Mouse (Mus musculus): ENCODE results near the gene Paqr5.

Paqr5 gene

DNA sequence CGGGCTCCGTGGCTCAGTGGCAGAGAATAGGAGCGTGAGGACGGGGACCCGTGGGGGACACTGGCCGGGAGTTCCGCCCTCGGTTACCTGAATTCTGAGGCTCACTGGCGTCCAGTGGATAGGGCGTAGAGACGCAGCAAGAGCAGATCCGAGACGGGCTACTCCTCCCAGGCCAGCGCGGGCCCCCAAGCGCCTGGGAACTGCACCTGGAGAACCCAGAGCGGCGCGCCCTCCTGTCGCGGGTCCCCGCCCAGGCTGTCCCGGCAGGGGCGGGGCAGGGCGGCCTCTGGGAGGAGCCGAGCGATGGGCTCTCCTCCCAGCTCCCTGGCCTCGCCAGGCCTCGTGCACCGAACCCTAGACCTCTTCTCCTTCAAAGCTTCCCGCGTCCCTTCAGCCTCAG, at the start of gene Paqr5:
Gene Paqr5, minus strand, starts transcription at position 257 of the 400 bp plus-strand sequence.
- DNase-seq (ENCODE audit: extremely low read depth, low read depth, low spot score) = no peak

DNA sequence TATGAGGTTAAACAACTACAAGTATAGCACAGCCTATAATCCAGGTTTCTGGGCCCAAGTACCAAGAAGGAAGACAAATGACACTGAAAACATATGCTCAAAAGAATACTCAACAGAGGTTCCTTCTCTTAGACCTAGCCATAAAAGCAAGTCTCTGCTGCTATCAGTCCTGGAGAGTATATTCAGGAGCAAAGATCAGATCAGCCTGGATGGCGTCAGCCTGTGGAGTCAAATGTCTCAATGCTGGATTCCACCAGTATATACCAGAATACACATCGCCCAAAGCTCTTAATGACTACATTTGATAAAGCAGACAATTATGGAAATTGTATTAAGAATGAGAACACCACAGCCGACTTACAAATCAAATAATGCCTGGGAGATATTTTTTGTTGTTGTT, 35.6 kb upstream of the Paqr5 start:
- no peak for DNase-seq (ENCODE audit: extremely low read depth, low read depth, low spot score)

DNA sequence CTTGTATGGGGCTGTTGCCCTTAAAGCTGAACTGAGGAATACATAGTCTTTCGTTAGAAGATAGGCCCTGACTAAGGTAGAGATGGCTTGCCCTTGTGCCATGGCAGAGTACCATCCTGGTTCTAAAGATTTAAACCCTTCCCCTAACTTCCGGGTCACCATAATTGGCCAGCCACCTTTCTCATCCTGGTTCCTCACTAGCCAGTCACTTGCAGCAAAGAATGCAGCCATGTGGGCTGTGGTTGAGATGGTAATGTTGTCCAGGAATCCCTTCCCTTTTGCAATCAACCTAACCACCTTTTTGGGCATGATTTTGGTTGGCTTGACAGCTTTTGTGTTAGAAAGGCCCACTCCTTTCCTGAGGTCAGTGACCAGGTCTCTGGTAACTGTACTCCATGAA, 33.8 kb upstream of the Paqr5 start:
- no peak for DNase-seq (ENCODE audit: extremely low read depth, low read depth, low spot score)

- DNase-seq (ENCODE audit: extremely low read depth, low read depth, low spot score) = no peak
Measured at GRCm38 (mm10) chr9:62059941-62060340, 33.3 kb upstream of the Paqr5 start.

DNA sequence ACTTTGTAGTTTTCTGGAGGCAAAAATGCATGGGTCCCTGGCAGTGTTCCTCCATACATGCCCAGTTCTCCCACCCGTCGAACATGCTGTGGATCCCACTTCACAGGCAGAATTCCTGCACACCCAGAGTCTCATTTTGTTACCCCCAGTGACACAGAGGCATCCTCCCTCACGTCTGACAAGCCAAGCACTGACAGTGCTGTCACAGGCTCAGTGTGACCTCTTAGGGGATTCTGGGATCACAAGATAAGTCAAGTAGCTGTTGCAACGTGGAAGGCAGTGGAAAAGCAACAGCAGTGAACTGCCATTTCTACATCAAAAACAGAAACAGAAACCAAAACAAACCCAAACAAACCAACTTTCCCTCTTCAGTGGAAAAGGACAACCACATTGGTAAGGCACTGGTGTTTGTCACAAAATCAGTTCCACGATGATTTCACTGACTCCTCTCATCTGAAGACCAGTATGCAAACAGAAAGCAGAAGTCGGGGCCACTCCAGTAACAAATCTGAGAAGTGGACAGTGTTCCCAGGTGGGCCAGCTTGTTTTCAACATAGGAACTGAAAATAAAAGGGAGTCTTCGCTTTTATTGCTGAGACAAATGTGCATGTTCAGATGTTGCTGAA, 31.3 kb upstream of the Paqr5 start:
- DNase-seq (ENCODE audit: extremely low read depth, low read depth, low spot score) = no peak

- no peak for DNase-seq (ENCODE audit: extremely low read depth, low read depth, low spot score)
Measured at GRCm38 (mm10) chr9:62056206-62056605, 29.6 kb upstream of the Paqr5 start.

- no peak for DNase-seq (ENCODE audit: extremely low read depth, low read depth, low spot score)
Measured at GRCm38 (mm10) chr9:62050801-62051200, 24.1 kb upstream of the Paqr5 start.

GRCm38 (mm10) chr9:62049166-62049565, 22.5 kb upstream of the Paqr5 start:
- no peak for DNase-seq (ENCODE audit: extremely low read depth, low read depth, low spot score)

DNA sequence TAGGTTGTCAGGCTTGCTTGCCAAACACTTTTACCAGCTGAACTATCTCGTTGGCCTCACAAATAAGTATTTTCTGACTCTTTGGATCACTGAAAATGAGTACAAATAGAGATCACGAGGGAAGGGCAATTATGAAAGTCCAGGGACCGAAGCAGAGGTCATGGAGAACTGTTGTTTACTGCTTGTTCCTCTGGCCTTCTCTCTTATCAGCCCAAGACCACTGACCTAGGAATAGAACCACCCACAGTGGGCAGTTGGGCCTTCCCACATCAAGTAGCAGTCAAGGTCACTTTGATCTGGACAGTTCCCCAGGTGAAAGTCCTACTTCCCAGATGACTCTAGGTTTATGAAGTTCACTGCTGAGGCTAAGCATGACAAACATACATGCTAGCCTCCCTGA, 15.5 kb upstream of the Paqr5 start:
- no peak for DNase-seq (ENCODE audit: extremely low read depth, low read depth, low spot score)

GRCm38 (mm10) chr9:62040008-62040608, 13.5 kb upstream of the Paqr5 start:
- DNase-seq (ENCODE audit: extremely low read depth, low read depth, low spot score) = no peak

- no peak for DNase-seq (ENCODE audit: extremely low read depth, low read depth, low spot score)
Measured at GRCm38 (mm10) chr9:62035806-62036205, 9.2 kb upstream of the Paqr5 start.

- no peak for DNase-seq (ENCODE audit: extremely low read depth, low read depth, low spot score)
Measured at GRCm38 (mm10) chr9:62032206-62032605, 5.5 kb upstream of the Paqr5 start.

- DNase-seq (ENCODE audit: extremely low read depth, low read depth, low spot score) = no peak
Measured at GRCm38 (mm10) chr9:62028072-62028471, 1.4 kb upstream of the Paqr5 start.

DNA sequence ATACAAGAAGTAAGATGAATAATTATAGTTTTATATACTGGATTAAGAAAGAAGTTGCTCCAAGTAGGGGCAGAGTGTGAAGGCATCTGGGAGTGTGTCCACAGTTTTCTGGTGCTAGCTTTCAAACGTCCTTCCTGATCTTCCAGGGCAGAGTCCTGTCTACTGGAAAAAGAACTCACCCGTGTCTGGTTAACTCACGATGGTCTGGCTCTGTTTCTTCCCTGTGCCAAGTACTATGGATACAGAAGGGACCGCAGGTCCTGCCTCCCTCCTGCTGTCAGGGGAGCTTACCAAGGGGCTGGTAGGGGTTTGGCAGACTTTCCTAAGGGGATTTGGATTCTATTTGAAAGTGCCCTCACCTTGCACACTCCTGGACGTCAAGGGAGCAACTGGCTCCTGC, 1.6 kb downstream of the Paqr5 start:
- DNase-seq (ENCODE audit: extremely low read depth, low read depth, low spot score) = no peak

DNA sequence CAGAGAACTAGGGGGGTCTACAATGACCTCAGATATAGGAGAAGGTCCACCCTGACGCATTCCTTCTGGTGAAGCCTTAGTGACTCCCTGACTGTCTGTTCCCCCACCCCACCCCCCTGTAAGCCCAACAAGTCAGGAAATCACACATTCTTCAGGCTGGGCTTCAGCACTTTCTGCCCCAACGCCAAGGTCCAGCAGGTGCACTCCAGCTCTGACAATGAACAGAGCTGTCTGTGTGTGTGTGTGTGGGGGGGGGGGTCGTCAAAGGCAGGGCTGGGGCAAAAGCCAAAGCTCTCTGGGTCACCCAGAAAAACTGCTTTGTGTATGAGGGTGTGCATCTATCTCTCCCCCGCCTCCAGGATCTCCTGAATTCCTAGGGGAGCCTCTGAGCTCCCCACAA, 2.8 kb downstream of the Paqr5 start:
- no peak for DNase-seq (ENCODE audit: extremely low read depth, low read depth, low spot score)

DNA sequence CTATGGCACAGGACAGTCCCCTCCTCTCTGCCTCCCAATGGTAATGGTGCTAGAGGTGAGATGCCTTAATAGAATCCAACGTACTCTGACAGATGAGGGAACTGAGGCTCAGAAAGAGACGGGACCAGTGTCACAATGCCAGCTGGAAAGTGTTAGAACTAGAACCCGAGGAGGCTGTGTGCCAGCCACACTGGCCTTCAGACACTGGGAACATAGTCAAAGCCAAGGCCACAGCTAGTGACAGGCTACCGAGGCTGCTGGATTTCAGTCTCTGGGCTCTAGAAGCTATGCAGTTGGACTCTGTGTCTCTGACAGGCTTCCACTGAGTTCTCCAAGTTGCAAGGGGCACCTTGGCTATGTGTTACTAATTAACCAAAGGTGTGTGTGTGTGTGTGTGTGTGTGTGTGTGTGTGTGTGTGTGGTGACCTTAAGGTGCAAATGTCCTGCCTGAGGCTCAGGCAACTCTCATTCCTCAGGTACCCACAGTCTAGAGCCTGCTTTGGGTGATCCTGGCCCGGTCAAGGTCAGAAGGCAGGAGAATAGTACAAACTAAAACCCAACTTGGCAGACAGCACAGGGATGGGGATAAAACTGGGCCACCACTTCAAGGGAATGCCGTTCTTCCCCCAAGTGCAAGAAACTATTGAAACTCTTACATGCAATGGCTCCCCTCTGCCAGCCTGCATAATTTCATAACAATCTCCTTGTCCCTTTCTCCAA, 3.5 kb downstream of the Paqr5 start:
- no peak for DNase-seq (ENCODE audit: extremely low read depth, low read depth, low spot score)

- DNase-seq (ENCODE audit: extremely low read depth, low read depth, low spot score) = no peak
Measured at GRCm38 (mm10) chr9:62021583-62022120, 5.0 kb downstream of the Paqr5 start.

DNA sequence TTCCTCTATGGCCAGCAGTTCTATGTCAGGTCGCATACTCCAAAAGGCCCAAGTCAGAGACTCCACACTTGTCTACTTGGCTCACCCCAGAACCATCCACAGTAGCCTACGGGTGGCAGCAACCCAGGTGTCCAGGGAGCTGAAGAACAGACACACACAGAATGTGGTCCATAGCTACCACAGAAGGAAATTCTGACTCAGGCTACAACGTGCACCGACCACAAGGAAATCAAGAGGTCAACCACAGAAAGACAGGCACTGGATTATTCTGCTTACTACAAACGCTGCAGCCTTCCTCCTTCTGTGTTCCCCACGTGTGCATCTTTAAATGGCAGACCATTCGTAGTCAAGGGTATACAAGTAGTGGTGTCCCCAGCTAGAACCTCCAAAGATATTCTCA, 6.4 kb downstream of the Paqr5 start:
- no peak for DNase-seq (ENCODE audit: extremely low read depth, low read depth, low spot score)

GRCm38 (mm10) chr9:62018229-62019093, 8.2 kb downstream of the Paqr5 start:
- DNase-seq (ENCODE audit: extremely low read depth, low read depth, low spot score) = no peak

GRCm38 (mm10) chr9:62017329-62017728, 9.3 kb downstream of the Paqr5 start:
- no peak for DNase-seq (ENCODE audit: extremely low read depth, low read depth, low spot score)

DNA sequence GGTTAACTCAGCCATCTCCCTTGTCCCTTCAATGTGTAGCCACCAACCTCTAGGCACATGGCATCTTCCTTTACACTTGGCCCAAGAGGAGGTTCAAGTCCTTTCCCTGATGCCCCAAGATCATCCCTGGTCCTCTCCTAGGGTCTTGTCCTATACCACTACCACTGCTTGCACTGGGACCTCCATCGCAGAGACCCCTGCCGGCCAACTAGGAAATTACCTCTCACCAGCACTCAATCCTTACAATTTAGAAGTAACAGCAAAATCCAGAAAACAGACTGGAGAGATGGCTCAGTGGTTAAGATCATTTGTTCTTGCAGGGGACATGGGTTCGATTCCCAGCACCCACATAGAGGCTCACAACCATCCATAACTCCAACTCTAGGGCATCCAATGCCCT, 11.2 kb downstream of the Paqr5 start:
- DNase-seq (ENCODE audit: extremely low read depth, low read depth, low spot score) = no peak
